Mouse (Mus musculus) spleen, adult 2 months (tissue): ENCODE measurements around the gene Spns2. TPM values are rescaled to one million over a fixed set of nuclear protein-coding genes. Genes with fewer than 3 reads are reported as not detected.

ENCODE experiments used
- DNase-seq, 2 experiments: peaks; one replicate each; pipeline versions ENCODE4 v3.0.0 to v3.0.0-alpha.2; 2012 to 2021; ENCODE audit warnings: low spot score in 2 of 2, low read depth in 1 of 2
- H3K27ac ChIP-seq: fragments of 200-500 bp; 2 replicates; pipeline ENCODE4 v1.5.1; 2012; ENCODE audit warnings: low read length, inconsistent platforms; ENCODE audit not compliant: insufficient read depth
- H3K27me3 ChIP-seq: fragments of 200-500 bp; 2 replicates; pipeline ENCODE4 v1.6.1; 2012; ENCODE audit warnings: mild to moderate bottlenecking, moderate library complexity, low read length, inconsistent platforms; ENCODE audit not compliant: control insufficient read depth, insufficient read depth
- H3K36me3 ChIP-seq: fragments of 200-500 bp; 2 replicates; pipeline ENCODE4 v1.6.1; 2012; ENCODE audit warnings: mild to moderate bottlenecking, low read length, inconsistent platforms; ENCODE audit not compliant: control insufficient read depth, insufficient read depth
- H3K4me1 ChIP-seq: fragments of 200-500 bp; 2 replicates; pipeline ENCODE4 v1.6.1; 2011; ENCODE audit warnings: inconsistent platforms; ENCODE audit not compliant: control insufficient read depth, insufficient read depth, insufficient read length
- H3K4me3 ChIP-seq: fragments of 200-500 bp; 2 replicates; pipeline ENCODE4 v1.5.1; 2011; ENCODE audit warnings: mild to moderate bottlenecking, inconsistent platforms; ENCODE audit not compliant: insufficient read depth, insufficient read length; ENCODE audit errors: extremely low read depth
- CTCF ChIP-seq: fragments of 200-500 bp; IDR thresholded peaks from 2 replicates; pipeline ENCODE4 v1.5.1; 2011; ENCODE audit warnings: mild to moderate bottlenecking, inconsistent platforms; ENCODE audit not compliant: insufficient read depth, insufficient read length, insufficient replicate concordance; ENCODE audit errors: extremely low read depth
- POLR2A ChIP-seq: fragments of 200-500 bp; IDR thresholded peaks from 2 replicates; pipeline ENCODE4 v1.6.1; 2011; ENCODE audit warnings: low read depth, low read length, inconsistent platforms
- WGBS: fragments of 180-500 bp; shearing (Covaris S2); methylation state at CpG from one replicate; pipeline ENCODE4 v1.1.7; 2018; 5-methylcytosine and 5-hydroxymethylcytosine counted together
- polyA plus RNA-seq: library from polyadenylated mRNA; depleted of rRNA; stranded (reverse); fragments of >200 nt; gene quantifications from 2 replicates; pipeline ENCODE4 v1.2.3, GENCODE M21; 2012

Gene Spns2
- polyA plus RNA-seq, 1 experiment = 43.4 TPM

- no peaks in the 10 kb centered on the region for H3K4me1 ChIP-seq
- TF ChIP-seq CTCF (no peak), POLR2A (no peak)
- 81% methylated on average over 8 of the region's 8 CpGs for WGBS
- H3K4me3 ChIP-seq = no peak overlapping the region
- H3K36me3 ChIP-seq = no peaks in the 10 kb centered on the region
- DNase-seq = no peak
- no peaks in the 10 kb centered on the region for H3K27me3 ChIP-seq
- H3K27ac ChIP-seq = no peak overlapping the region
Observed at GRCm38 (mm10) chr11:72418227-72418626, 71.5 kb downstream of the Spns2 start.

- TF ChIP-seq POLR2A = no peak
- DNase-seq = no peak
- Histone ChIP-seq H3K27me3 (no peaks in the 10 kb centered on the region), H3K4me3 (no peak overlapping the region), H3K4me1 (no peaks in the 10 kb centered on the region), H3K36me3 (no peaks in the 10 kb centered on the region), H3K27ac (no peak overlapping the region)
- WGBS = 80% methylated on average over 4 of the region's 4 CpGs
Observed at GRCm38 (mm10) chr11:72417376-72417775, 72.3 kb downstream of the Spns2 start.

GRCm38 (mm10) chr11:72416666-72417065 is 73.0 kb downstream of the Spns2 start:
- Histone ChIP-seq H3K4me1 (peaks cover 2% of the 10 kb centered on the region; the same call in 1 of the 2 replicates), H3K27me3 (0 out of 2 replicates have a peak, but pooled peaks cover 2% of the 10 kb centered on the region), H3K36me3 (no peaks in the 10 kb centered on the region), H3K4me3 (no peak overlapping the region), H3K27ac (no peak overlapping the region)
- TF ChIP-seq POLR2A (no peak), CTCF (no peak)
- WGBS = 76% methylated on average over 5 of the region's 5 CpGs
- no peak for DNase-seq

GRCm38 (mm10) chr11:72415155-72415554 is 74.5 kb downstream of the Spns2 start:
- Histone ChIP-seq H3K27me3 (0 out of 2 replicates have a peak, but pooled peaks cover 2% of the 10 kb centered on the region), H3K4me1 (peaks cover 8% of the 10 kb centered on the region; the same call in 1 of the 2 replicates), H3K4me3 (no peak overlapping the region), H3K36me3 (no peaks in the 10 kb centered on the region), H3K27ac (no peak overlapping the region)
- TF ChIP-seq POLR2A = no peak
- no peak for TF ChIP-seq CTCF
- WGBS = 61% methylated on average over 8 of the region's 8 CpGs
- DNase-seq = no peak

- 0 out of 2 replicates have a peak, but pooled peaks cover 2% of the 10 kb centered on the region for H3K27me3 ChIP-seq
- WGBS = 79% methylated on average over 5 of the region's 5 CpGs
- TF ChIP-seq CTCF = no peak
- TF ChIP-seq POLR2A = no peak
- H3K4me1 ChIP-seq = peaks cover 8% of the 10 kb centered on the region; the same call in 1 of the 2 replicates
- DNase-seq = no peak
- H3K4me3 ChIP-seq = no peak overlapping the region
- no peaks in the 10 kb centered on the region for H3K36me3 ChIP-seq
- no peak overlapping the region for H3K27ac ChIP-seq
Observed at GRCm38 (mm10) chr11:72413601-72414190, 76.0 kb downstream of the Spns2 start.

GRCm38 (mm10) chr11:72413016-72413415 is 76.7 kb downstream of the Spns2 start:
- WGBS = 93% methylated on average over 7 of the region's 7 CpGs
- peaks cover 8% of the 10 kb centered on the region; the same call in 1 of the 2 replicates for H3K4me1 ChIP-seq
- H3K27ac ChIP-seq = no peak overlapping the region
- 0 out of 2 replicates have a peak, but pooled peaks cover 2% of the 10 kb centered on the region for H3K27me3 ChIP-seq
- DNase-seq = no peak
- H3K36me3 ChIP-seq = no peaks in the 10 kb centered on the region
- no peak for TF ChIP-seq POLR2A
- TF ChIP-seq CTCF = no peak
- no peak overlapping the region for H3K4me3 ChIP-seq

- TF ChIP-seq CTCF = no peak
- no peak for TF ChIP-seq POLR2A
- no peak overlapping the region for H3K27ac ChIP-seq
- H3K4me3 ChIP-seq = no peak overlapping the region; the same call in 1 of the 2 replicates
- 46% methylated on average over 9 of the region's 9 CpGs for WGBS
- H3K4me1 ChIP-seq = peaks cover 8% of the 10 kb centered on the region; the same call in 1 of the 2 replicates
- no peaks in the 10 kb centered on the region for H3K36me3 ChIP-seq
- DNase-seq = no peak
- 0 out of 2 replicates have a peak, but pooled peaks cover 2% of the 10 kb centered on the region for H3K27me3 ChIP-seq
Observed at GRCm38 (mm10) chr11:72411945-72412344, 77.8 kb downstream of the Spns2 start.
